Mouse (Mus musculus) lung, adult 2 months (tissue): Measurements from ENCODE around the gene Neu1.

Source experiments
- CTCF ChIP-seq: fragments of 200-500 bp; IDR thresholded peaks from 2 replicates; pipeline ENCODE4 v1.5.1; 2011; ENCODE audit warnings: mild to moderate bottlenecking, low read length, control low read depth; ENCODE audit not compliant: insufficient read depth
- POLR2A ChIP-seq: fragments of 200-500 bp; IDR thresholded peaks from 2 replicates; pipeline ENCODE4 v1.6.1; 2011; ENCODE audit warnings: low read depth, mild to moderate bottlenecking, control low read depth, low read length, borderline replicate concordance; ENCODE audit errors: extremely low read depth

- TF ChIP-seq CTCF (no peak), POLR2A (no peak)
These were observed 31.1 kb downstream of the Neu1 start for GRCm38 (mm10) chr17:34962125-34962524.
